Mouse (Mus musculus): ENCODE data around the gene Thsd4.

Thsd4 gene

DNA sequence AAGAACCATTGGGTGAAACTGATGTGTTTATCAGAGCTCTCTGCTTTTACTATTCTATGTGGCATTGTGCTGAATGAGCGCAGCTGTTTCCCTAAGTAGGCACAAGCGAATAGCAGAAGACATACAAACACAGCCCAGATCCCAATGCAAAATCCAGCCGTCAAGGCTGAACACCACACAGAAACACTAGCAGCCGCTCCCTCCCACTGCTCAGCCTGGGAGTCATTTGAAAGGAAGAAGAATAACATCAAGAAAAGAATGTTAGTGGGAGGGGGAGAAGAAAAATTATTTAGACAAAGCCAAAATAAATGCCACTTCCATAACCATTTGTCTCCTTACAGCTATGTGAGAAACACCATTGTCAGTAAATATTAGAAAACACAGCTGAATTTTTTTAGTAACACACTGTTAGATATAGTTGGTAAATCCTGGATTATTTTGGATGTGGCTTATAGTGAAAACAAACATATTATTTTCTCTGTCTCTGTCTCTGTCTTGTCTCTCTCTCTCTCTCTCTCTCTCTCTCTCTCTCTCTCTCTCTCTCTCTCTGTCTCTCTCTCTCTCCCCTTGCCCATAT is 148.6 kb downstream of the Thsd4 start:
- no peak for DNase-seq

DNA sequence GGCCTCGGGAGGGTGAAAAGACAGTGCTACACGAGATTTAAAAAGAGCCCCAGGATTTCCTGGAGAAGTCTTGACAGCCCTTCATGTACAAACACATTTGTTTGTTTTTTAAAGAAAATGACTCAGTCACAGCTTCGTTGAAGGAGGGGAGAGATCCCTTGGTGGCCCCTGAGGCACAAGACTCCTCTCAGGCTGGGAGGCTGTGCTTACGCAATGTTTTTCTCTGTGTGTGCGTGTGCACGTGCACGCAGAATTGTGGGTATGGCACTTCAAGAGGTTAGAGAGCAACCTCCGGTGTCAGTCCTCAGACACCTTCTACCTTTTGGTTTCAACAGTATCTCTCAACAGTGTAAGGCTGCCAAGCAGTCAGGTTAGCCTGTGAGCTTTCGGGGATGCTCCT is 153.3 kb downstream of the Thsd4 start:
- DNase-seq = no peak

DNA sequence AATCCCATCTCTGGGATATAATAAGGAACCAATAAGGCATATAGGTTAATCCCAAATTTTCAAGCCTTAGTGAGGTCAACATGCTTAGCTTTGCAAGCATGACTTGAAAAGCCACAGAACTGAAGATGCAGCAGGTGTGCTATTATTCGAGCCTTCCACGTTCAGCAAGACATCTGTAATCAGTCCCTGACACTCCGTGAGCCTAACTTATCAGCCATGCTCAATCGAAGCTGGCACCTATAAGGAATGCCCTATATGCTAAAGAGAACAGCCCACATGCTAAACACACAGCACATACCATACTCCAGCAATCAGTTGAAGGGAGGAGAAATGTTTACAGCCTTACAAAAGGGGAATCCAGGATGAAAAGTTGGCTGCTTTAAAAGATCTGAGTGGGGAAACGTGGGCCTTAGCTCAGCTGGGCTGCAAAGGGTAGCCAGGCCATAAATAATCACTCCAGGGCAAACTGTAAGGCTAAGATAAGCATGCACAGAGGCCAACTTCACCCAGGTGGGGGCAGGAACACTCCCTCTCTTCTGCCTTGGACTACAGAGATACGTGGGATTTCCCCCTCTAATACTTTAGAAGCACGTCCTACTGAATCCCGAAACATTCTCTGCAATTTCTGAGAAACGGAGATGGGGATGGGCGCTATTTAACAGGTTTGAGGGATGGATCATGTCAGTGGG is 154.1 kb downstream of the Thsd4 start:
- no peak for DNase-seq

DNA sequence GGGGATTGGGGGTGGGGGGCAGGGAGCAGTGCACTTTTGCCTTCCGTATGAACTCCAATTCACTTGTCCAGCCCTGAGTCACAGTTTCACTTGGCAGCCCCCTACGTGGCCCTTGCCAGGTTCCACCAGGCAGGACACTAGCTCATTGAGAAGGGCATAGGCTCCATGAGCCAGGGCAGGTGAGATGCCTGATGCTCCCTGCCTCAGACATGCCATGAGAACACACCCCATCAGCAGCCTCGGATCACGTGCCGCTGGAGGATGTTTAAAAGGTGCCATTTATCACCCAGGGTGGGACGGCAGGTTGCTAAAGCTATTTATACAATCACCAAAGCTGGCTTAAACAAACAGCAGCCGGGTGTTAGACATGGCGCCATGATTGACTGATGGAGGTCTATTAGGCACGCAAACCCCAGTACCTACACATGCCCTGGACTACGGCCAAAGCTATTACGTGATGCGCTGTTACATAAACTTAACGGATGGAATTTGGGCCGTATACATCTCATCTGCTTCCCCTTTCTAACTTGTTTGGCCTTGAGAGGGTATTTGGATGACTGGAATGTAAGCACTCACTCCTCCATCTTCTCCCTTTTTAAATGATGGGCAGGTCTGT is 157.6 kb downstream of the Thsd4 start:
- DNase-seq = no peak

DNA sequence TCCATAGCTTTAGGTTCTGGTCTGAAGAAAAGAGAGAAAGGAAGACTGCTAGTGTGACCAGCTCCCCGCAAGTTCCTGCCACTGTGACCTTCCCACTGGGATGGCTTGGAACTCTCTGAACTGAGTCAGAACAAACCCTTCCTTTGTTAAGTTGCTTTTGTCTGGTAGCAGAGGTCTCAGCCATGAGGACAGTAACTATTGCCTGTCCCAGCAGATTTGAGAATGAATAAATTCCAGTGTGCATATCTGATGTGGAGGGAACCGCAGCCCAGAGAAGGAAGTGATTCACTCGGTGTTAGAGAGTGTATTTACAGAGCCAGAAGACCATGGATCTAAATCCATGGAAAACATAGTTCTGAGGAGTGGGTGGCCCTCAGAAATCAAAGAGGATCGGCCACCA is 169.5 kb downstream of the Thsd4 start:
- DNase-seq = no peak

DNA sequence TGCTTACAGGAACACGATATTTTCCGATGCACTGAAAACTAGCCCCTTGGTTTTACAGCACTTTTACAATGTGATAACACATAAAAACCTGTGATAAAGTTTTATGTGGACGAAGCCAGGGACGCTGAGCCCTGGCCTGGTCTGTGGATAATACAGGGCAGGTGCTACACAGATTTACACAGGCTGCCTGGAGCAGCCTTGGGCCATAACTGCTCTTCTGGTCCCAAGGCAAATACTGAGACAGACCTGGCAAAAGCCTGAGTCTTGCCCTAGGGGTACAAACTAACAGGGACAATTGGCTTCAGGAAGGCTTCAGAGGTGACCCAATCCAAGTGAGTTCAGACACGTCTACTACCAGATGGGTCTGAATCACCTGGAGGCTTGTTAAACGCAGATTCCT is 170.7 kb downstream of the Thsd4 start:
- DNase-seq = no peak

DNA sequence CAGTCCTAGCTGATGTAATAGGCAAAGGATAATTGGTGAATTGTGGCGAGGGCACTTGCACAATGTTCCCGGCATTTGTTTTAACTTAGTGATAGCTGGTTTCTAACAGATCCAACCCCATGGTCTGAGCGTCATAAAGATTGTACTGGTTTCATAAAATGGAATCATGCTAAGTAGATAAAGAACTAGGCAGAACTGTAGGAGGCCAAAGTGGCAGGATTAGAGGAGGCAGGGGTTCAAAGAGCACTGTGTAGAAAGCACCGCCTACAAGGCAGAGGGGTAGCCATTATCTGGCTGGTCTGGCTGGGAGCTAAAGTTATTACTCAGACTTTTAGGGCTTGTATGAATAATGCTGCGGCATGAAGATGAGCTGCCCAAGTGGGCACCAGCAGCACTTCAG is 185.7 kb downstream of the Thsd4 start:
- DNase-seq = no peak

DNA sequence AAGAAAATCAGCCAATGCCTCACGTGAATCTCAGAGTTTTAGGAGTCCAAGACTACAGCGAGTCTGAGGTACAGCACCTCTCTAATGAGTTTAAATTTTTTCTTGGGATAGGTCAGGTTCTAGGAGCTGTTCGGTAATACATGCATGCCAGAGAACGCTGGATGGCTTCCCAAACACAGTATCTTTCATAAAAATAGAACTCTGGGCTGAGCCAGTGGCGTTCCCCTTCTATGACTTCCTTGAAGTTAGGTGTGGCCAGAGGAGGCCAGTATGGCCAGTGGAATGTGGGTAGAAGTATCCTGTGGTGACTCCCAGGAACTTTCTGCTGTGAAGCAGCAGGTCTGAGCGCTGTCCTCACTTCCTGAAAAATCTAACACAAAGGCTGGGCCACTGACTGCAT is 186.4 kb downstream of the Thsd4 start:
- no peak for DNase-seq

DNA sequence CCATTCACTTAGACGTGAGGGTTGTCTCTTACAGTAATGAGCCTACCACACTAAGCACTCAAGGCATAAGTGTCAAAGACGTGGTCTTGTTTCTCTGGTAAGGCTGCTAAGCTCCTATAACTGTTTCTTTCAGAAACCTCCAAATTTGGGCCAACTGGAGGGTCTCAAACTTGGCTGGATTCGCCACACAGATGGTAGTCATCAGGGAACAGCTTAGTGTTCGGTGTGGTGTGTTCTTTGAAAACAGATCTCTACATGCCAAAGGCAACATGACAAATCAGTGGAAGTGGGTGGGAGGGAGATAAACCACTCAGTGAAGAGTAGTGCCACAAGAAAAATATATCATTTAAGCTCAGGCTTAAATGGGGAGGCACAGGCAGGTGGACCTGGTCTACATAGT is 191.9 kb downstream of the Thsd4 start:
- no peak for DNase-seq

DNA sequence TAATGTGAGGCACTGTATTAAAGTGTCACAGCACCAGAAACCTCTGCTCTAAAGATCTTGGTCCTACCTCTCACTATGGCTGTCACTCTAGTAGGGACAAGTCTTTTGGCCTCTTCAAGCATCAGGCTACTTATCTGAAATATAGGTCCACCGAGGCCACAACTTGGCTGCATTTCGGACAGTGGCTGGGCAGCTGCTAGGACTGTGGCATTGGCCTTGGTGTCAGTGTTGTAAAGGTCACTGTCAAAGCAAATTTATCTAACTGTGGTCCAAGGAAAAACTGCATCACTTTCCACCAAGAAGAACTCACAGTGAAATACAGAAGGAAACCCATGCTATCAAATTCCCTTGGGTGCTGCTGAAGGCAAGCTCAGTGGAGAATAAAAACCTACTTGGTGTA is 197.1 kb downstream of the Thsd4 start:
- DNase-seq = no peak

DNA sequence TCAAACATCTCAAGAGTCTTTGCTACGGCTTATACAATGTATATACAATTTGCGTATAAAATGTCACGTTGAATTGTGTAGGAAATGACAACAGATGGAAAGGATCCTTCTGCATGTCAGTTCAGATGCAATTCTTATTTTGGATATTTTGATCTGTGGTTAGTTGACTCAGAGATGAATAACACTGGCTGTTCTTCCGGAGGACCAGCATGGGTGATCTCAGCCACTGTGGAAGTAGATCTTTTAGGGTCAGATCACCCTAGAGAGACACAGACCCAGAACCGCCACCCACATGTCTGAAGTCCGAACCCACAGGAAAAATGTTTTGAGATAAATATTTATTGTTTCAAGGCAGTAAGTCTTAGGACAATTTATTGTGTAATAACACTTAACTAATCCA is 198.4 kb downstream of the Thsd4 start:
- no peak for DNase-seq

DNA sequence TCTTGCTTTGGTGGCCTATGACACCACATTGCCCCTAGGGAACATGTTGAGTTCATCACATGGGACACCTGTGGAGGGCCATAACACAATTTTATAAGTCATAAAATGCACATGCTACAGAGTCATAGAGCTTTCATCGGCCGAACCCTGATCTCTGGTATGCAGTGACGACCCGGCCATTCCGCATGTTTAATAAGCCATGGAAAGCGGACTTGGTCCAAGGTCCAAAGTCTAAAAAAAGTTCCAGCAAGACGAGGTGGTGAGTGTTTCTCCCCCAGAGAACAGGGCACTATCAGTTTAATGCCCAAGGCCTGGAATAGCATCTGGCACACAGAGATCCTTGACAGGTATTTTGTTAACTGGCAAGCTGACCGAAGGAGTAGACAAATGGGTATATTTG is 204.6 kb downstream of the Thsd4 start:
- DNase-seq = no peak

DNA sequence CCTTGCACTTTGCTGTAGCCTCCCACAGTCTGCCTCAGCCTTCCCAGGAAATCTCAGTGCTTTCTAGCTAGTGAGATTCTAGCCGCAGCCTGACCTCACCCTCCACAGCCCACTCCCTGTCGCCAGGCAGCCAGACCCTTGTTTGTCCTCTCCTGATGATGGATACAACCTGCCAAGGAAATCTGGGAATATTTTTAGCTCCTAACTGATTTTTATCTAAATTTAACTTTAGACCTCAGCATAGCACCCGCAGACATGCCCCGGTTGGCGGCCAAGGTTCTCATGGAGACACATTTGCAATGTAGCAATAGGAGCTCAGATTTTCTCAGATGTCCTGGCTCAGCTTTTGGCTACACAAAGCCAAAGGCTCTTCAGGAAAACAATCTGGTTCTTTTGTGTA is 205.3 kb downstream of the Thsd4 start:
- no peak for DNase-seq

DNA sequence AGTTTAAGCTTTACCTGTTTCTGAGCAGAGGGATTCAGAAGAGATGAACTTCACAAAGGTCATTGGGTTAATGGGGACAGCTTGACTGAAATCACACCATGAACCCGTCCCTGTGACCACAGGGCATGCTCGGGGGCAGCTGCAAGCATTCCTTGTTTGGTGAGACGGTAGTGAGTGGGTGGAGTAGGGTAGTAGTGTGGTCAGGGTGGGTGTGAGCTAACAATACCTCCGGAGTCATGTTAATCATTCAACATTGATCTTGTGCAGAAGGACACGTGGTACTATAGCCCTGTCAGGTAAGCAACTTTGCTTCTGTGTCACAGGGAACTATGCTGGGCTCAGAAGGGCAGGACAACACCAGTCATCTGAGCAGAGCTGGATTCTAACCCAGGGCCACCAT is 206.3 kb downstream of the Thsd4 start:
- DNase-seq = no peak

DNA sequence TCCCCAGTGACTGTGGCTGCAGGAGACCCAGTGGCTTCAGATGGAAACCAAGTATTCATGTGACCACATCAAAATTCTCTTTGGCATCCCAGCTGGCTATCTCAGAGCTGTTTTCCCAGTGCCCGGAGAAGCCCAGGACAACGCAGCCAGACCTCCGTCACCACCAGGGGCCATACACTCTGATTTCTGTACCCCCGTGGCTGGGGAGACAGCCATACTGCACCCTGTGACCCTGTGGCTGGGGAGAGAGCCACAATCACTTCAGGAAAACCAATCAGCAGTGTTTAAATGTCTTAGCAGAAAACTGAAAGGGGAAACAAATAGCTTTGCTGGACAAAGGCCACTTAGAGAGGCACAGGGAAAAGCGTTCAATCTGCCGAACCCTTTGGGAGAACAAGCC is 208.2 kb downstream of the Thsd4 start:
- no peak for DNase-seq

DNA sequence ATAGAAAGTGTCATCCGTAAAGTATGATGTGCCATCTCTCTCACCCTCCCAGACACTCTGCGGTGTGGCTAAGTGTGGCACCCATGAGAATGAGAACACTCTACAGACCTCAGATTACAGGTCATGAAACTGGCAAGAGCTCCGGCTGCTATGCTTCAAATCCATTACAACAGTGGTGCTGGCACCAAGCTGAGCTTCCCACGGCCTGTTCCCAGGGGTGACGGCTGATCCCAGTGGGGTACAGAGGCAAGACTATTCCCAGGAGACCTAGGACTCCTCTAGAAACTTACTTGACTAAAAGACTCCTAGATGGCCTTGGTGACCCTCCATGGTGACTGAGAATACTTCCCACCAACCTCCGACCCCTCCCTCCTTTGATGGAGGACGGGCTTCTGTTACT is 209.2 kb downstream of the Thsd4 start:
- DNase-seq = no peak

DNA sequence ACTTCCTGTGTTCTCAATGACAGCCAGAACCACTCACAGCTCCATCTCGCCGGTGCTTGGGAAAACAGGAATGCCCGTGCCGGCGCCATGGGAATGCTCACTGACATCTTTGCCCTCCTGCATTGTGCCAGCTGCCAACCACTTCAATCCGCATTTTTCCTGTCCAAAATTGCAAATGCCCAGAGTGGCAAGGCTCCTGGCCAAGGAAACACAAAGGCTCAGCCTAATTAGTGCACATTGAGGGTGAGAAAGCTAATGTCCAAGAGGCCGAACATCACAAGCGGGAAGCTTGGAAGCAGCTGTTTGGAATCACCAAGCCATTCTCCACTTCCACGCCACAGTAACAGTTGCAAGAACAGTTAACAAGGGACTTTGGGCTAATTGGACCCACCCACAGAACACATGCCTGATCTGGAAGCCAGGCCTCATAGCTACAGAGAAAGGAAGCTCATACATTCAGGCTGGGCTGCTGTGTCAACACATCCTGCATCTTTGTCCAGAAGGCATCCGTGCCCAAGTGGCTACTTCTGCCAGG is 210.2 kb downstream of the Thsd4 start:
- DNase-seq = peak; percentile 27

DNA sequence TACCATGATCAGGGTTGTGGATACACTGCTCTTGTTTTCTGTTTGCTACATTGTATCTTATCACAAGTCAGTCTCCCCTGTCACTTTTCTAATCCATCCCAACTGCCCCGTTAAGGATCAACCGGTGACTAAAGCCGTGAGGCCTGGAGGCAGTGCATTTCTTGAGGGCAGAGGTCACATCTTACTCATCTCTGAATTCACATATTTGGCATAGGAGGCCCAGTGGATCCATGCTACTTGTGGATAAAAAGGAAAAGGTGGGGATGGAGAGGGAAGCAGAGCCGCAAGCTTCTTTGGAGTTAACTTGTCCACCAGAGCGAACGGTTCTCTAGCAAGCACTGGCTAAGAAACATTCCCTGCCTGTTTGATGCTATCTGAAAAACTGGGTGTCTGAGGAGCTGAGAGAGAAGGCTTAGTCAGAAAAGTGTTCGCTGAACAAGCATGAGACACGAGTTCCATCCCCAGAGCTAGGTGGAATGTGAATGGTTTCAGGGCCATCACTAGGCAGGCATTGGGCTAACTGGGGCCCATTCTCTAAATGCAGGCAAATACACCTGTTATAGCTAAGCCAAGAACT is 211.0 kb downstream of the Thsd4 start:
- no peak for DNase-seq

DNA sequence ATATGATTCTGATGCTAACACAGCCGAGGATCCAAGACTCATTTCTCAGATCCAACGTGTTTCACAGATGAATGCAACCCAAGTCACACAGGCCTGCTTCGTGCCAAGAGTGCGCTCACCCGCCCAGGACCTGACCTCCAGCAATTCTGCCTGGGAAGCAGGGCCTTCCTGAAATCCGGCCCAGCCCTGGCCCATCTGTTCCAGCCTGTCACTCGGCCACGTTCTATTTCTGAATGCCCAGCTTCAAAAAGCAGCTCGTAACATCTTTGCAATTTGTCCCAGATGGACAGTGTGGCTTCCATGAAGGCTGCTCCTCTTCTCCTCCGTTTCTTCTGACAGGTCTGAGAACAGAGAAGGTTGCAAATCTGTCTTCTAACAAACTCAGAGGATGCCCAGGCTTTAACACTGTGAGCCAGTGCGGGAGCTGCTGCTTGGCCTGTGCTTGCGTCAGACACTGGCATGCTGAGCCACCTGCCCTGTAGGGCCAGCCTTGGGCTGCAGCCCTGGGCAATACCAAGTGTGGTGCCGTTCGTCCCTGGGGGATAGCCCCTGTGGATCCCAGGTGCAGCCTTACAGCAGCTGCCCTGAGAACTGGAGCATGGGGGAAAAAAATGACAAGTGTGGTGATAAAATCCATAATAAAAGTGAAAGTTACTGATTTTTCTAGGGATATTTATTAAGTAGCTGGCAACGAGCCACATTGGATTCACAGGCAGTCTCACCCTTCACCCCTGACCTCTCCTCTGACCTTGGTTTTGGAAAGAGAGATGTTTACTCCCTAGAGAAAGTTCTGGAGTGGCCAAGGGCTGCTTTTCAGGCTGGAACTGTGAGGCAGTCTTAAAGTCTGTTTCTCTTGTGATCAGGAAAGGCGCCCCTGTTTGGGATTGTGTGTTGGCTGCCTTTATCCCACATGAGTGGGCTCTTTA is 211.8 kb downstream of the Thsd4 start:
- DNase-seq = peak; percentile 93

DNA sequence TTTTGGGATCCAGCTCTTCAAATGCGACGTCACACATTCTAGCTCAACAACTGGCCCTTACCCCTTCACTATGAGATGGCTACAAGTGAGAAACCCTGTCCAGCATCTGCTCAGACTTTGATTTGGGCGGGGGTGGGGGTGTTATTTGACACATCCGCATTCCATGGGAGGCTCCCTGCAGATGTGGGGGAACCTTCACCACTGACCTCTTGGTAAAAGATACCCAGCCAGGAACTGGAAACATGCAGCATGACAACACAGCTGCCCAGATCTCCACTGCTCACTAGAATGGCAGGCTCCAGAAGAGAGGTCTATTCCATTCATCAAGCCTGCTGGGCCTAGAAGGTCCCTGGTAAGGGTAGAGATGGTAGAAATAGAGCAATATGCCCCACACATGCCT is 213.7 kb downstream of the Thsd4 start:
- DNase-seq = no peak

DNA sequence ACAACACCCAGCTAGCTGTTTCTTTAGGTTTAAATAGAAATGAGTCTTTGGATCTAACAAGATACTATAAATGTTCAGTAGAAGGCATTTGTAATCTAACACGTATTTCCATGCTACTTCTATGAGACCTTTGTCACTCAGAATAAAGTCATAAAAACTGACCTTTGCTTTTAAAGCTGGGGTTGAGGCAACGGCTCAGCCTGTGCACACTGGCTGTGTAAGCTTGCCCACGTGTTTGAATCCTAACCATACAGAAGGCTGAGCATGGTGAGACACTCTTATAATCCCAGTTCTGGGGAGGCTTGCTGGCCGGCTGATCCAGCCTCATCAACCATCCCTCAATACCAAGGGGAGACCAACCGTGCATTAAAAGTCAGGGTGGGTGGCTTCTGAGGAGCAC is 214.4 kb downstream of the Thsd4 start:
- DNase-seq = no peak

DNA sequence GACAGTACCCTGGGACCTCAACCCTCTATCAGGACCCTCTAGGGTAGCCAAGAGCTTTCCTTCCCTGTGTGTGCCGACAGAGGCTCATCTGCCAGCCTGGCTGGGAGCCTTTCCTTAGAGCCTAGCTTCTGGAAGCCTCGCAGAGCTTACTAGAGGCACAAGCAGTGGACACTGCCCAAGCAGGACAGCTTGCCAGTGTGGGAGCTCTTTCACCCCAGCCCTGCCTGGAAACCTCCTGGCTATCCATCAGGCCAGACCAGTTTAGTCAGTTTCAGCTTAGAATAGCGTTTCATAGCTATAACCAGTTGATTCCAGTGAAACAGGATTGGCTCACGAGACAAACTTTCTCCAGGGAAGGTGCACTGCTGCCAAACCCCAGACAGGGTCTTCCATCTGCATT is 215.6 kb downstream of the Thsd4 start:
- DNase-seq = peak; percentile 65

DNA sequence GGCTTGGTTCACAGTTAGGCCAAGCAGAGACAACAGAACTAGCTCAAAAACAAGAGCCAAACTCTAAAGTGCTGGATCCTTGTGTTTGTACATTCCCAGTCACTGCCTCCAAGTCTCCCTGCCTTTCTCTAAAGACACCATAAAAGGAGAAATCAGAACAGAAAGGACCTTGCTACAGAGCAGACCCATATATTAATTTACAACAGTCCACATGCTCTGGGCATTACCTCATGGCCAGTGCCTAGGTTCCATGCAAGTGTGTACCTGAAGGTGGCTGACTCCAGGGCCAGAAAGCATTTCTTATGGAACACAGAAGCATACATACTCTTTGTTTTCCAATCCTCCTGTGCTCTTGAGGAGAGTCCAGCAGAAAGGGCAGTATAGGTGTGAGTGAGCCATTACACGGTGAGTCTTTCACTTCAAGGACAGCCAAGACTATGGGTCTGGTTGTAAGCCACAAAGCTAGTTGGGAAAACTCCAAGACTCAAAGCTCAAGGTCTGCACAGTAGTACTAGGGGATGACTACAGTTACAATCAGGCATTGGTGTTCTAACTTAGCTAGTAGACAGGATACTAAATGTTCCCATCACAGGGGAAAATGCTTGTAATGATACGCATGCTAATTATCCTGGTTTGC is 216.5 kb downstream of the Thsd4 start:
- DNase-seq = no peak
